Mouse (Mus musculus): ENCODE measurements around the gene Engase. TPM values are rescaled to one million over a fixed set of nuclear protein-coding genes. Genes with fewer than 3 reads are reported as not detected.
A peak's percentile ranks its signal among the peaks of the same experiment; 100 is the strongest.

Engase gene
- polyA plus RNA-seq, 1 experiment: 5.1 TPM

GRCm38 (mm10) chr11:118445843-118446242, 30.8 kb upstream of the Engase start:
- Histone ChIP-seq H3K27me3 (ENCODE audit: control insufficient read depth, insufficient read depth, insufficient read length) (peaks cover 24% of the 10 kb centered on the region), H3K4me3 (no peak overlapping the region)
- TF ChIP-seq POLR2AphosphoS2 (IDR thresholded peaks at IDR 0.05; ENCODE audit: insufficient read length, low read depth) (no peak), SRF (IDR thresholded peaks at IDR 0.05; ENCODE audit: control insufficient read depth, insufficient read length, low read depth) (no peak), TCF12 (IDR thresholded peaks at IDR 0.05; ENCODE audit: insufficient read depth, poor library complexity, severe bottlenecking) (no peak), REST (IDR thresholded peaks at IDR 0.05; ENCODE audit: insufficient read depth, insufficient read length) (no peak), TCF3 (IDR thresholded peaks at IDR 0.05; ENCODE audit: insufficient read length, low read depth) (no peak), MYOG (IDR thresholded peaks at IDR 0.05; ENCODE audit: control insufficient read depth in 1 of 3, insufficient read depth in 1 of 3, insufficient read length in 2 of 3, low read depth in 2 of 3) (peak in 1 of 3 experiments; percentile 6), USF1 (IDR thresholded peaks at IDR 0.05; ENCODE audit: low read depth) (no peak), POLR2A (IDR thresholded peaks at IDR 0.05; ENCODE audit: insufficient read length, low read depth) (no peak), MYOD1 (IDR thresholded peaks at IDR 0.05; ENCODE audit: control insufficient read depth in 1 of 3, insufficient read length in 2 of 3, low read depth in 2 of 3) (peak in 2 of 3 experiments; percentile 22 to 43), CEBPB (IDR thresholded peaks at IDR 0.05; ENCODE audit: insufficient read depth, poor library complexity, severe bottlenecking) (no peak), MAX (IDR thresholded peaks at IDR 0.05; ENCODE audit: low read depth) (no peak), E2F4 (IDR thresholded peaks at IDR 0.05; ENCODE audit: insufficient read depth) (no peak)

GRCm38 (mm10) chr11:118447346-118447745, 29.3 kb upstream of the Engase start:
- peaks cover 24% of the 10 kb centered on the region for H3K27me3 ChIP-seq (ENCODE audit: control insufficient read depth, insufficient read depth, insufficient read length)
- no peak overlapping the region for H3K4me2 ChIP-seq (ENCODE audit: low read depth)
- TF ChIP-seq CEBPB (IDR thresholded peaks at IDR 0.05; ENCODE audit: insufficient read depth, poor library complexity, severe bottlenecking) (no peak), TCF12 (IDR thresholded peaks at IDR 0.05; ENCODE audit: insufficient read depth, poor library complexity, severe bottlenecking) (no peak), MAX (IDR thresholded peaks at IDR 0.05; ENCODE audit: low read depth) (no peak), MYOD1 (IDR thresholded peaks at IDR 0.05; ENCODE audit: control insufficient read depth in 1 of 3, insufficient read length in 2 of 3, low read depth in 2 of 3) (no peak)
- H3K36me3 ChIP-seq (ENCODE audit: control insufficient read depth, insufficient read depth): no peaks in the 10 kb centered on the region
- H3ac ChIP-seq (ENCODE audit: control insufficient read depth, insufficient read length): no peak overlapping the region
- H3K4me3 ChIP-seq: no peak overlapping the region
- H3K79me2 ChIP-seq (ENCODE audit: control insufficient read depth, insufficient read depth): no peaks in the 10 kb centered on the region

More at GRCm38 (mm10) chr11:118445843-118446242, 30.8 kb upstream of the Engase start:
- no peaks in the 10 kb centered on the region for H3K79me2 ChIP-seq (ENCODE audit: control insufficient read depth, insufficient read depth)
- H3K36me3 ChIP-seq (ENCODE audit: control insufficient read depth, insufficient read depth): no peaks in the 10 kb centered on the region
- H3K4me2 ChIP-seq (ENCODE audit: low read depth): no peak overlapping the region
- H3ac ChIP-seq (ENCODE audit: control insufficient read depth, insufficient read length): no peak overlapping the region

DNA sequence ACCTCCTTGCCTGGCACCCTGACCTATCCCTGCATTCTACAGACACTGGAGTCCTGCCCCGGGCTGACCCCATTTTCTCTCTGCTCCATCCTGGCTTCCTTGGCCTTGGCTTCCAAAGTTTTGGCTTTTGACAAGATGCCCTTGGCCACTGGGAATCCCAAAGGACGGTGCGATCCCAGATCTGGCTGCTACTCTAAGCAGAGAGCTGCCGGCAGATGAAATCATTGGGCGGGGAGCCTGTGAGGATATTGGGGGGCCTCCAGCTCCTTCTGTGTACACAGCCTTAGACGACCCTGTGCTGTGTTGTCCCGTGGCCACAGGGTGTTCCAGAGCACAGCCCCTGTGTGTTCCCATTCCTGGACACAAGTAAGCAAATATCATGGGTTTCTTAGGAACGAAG, 28.2 kb upstream of the Engase start:
- no peak overlapping the region for H3ac ChIP-seq (ENCODE audit: control insufficient read depth, insufficient read length)
- peaks cover 24% of the 10 kb centered on the region for H3K27me3 ChIP-seq (ENCODE audit: control insufficient read depth, insufficient read depth, insufficient read length)
- no peak overlapping the region for H3K4me2 ChIP-seq (ENCODE audit: low read depth)
- H3K79me2 ChIP-seq (ENCODE audit: control insufficient read depth, insufficient read depth): no peaks in the 10 kb centered on the region
- no peaks in the 10 kb centered on the region for H3K36me3 ChIP-seq (ENCODE audit: control insufficient read depth, insufficient read depth)
- no peak overlapping the region for H3K4me3 ChIP-seq
- TF ChIP-seq MYOG (IDR thresholded peaks at IDR 0.05; ENCODE audit: control insufficient read depth in 1 of 3, insufficient read depth in 1 of 3, insufficient read length in 2 of 3, low read depth in 2 of 3) (no peak), POLR2A (IDR thresholded peaks at IDR 0.05; ENCODE audit: insufficient read length, low read depth) (no peak), TCF12 (IDR thresholded peaks at IDR 0.05; ENCODE audit: insufficient read depth, poor library complexity, severe bottlenecking) (no peak), USF1 (IDR thresholded peaks at IDR 0.05; ENCODE audit: low read depth) (no peak), E2F4 (IDR thresholded peaks at IDR 0.05; ENCODE audit: insufficient read depth) (no peak), REST (IDR thresholded peaks at IDR 0.05; ENCODE audit: insufficient read depth, insufficient read length) (no peak)

DNA sequence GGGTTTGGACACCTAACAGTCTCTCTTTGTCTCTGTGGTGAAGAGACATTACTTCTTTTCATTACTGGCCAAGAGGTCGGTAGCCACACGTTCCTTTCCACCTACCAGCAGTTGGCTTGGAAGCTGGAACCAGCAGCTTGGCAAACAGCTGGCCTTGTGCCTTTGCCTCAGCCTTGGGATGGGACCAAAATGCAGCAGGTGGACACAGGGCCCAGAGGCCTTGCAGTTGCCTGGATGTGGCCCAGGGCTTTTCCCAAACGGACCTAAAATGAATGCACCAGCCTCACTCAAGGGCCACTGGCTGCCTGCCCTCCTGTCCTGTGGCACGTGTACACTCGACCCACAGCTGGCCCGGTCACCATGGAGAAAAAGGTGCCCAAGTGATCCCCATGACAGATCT, 25.4 kb upstream of the Engase start:
- H3K4me3 ChIP-seq: no peak overlapping the region
- H3K4me2 ChIP-seq (ENCODE audit: low read depth): no peak overlapping the region
- no peak overlapping the region for H3ac ChIP-seq (ENCODE audit: control insufficient read depth, insufficient read length)
- peak; percentile 29 for TF ChIP-seq TCF3 (IDR thresholded peaks at IDR 0.05; ENCODE audit: insufficient read length, low read depth)
- no peak for TF ChIP-seq TCF12 (IDR thresholded peaks at IDR 0.05; ENCODE audit: insufficient read depth, poor library complexity, severe bottlenecking)
- no peak for TF ChIP-seq USF1 (IDR thresholded peaks at IDR 0.05; ENCODE audit: low read depth)
- no peak for TF ChIP-seq MAX (IDR thresholded peaks at IDR 0.05; ENCODE audit: low read depth)
- TF ChIP-seq POLR2A (IDR thresholded peaks at IDR 0.05; ENCODE audit: insufficient read length, low read depth): no peak
- TF ChIP-seq MYOD1 (IDR thresholded peaks at IDR 0.05; ENCODE audit: control insufficient read depth in 1 of 3, insufficient read length in 2 of 3, low read depth in 2 of 3): peak in 2 of 3 experiments; percentile 51 to 68
- no peak for TF ChIP-seq POLR2AphosphoS2 (IDR thresholded peaks at IDR 0.05; ENCODE audit: insufficient read length, low read depth)
- peak in 2 of 3 experiments; percentile 40 to 75 for TF ChIP-seq MYOG (IDR thresholded peaks at IDR 0.05; ENCODE audit: control insufficient read depth in 1 of 3, insufficient read depth in 1 of 3, insufficient read length in 2 of 3, low read depth in 2 of 3)
- TF ChIP-seq E2F4 (IDR thresholded peaks at IDR 0.05; ENCODE audit: insufficient read depth): no peak
- TF ChIP-seq SRF (IDR thresholded peaks at IDR 0.05; ENCODE audit: control insufficient read depth, insufficient read length, low read depth): no peak
- no peaks in the 10 kb centered on the region for H3K36me3 ChIP-seq (ENCODE audit: control insufficient read depth, insufficient read depth)
- H3K27me3 ChIP-seq (ENCODE audit: control insufficient read depth, insufficient read depth, insufficient read length): peaks cover 32% of the 10 kb centered on the region
- no peaks in the 10 kb centered on the region for H3K79me2 ChIP-seq (ENCODE audit: control insufficient read depth, insufficient read depth)

- TF ChIP-seq E2F4 (IDR thresholded peaks at IDR 0.05; ENCODE audit: insufficient read depth) (no peak), TCF12 (IDR thresholded peaks at IDR 0.05; ENCODE audit: insufficient read depth, poor library complexity, severe bottlenecking) (no peak), POLR2A (IDR thresholded peaks at IDR 0.05; ENCODE audit: insufficient read length, low read depth) (no peak)
- H3K4me2 ChIP-seq (ENCODE audit: low read depth): no peak overlapping the region
Measured at GRCm38 (mm10) chr11:118452955-118453354, 23.7 kb upstream of the Engase start.

More at GRCm38 (mm10) chr11:118452955-118453354, 23.7 kb upstream of the Engase start:
- H3K36me3 ChIP-seq (ENCODE audit: control insufficient read depth, insufficient read depth): no peaks in the 10 kb centered on the region
- H3K4me3 ChIP-seq: no peak overlapping the region
- no peaks in the 10 kb centered on the region for H3K79me2 ChIP-seq (ENCODE audit: control insufficient read depth, insufficient read depth)
- peaks cover 42% of the 10 kb centered on the region for H3K27me3 ChIP-seq (ENCODE audit: control insufficient read depth, insufficient read depth, insufficient read length)
- H3ac ChIP-seq (ENCODE audit: control insufficient read depth, insufficient read length): no peak overlapping the region

Data from myocyte (in vitro differentiated cells).